Mouse (Mus musculus) lung, postnatal 0 days (tissue): ENCODE results near the gene Alkbh5.
"Not testable (repeated sequence)": the region's sequence is repeated elsewhere in the genome, so short reads cannot be mapped to it uniquely, and the experiment has no call there.

Source experiments
- CTCF ChIP-seq: IDR thresholded peaks from 2 replicates; pipeline ENCODE4 v1.5.1; 2016; ENCODE audit warnings: antibody characterized with exemption, mild to moderate bottlenecking
- EP300 ChIP-seq: IDR thresholded peaks from 2 replicates; pipeline ENCODE4 v1.6.1; 2016; ENCODE audit warnings: antibody characterized with exemption, mild to moderate bottlenecking, control low read depth

- not testable (repeated sequence) for TF ChIP-seq CTCF, EP300
Observed at GRCm38 (mm10) chr11:60543211-60543610, 7.0 kb downstream of the Alkbh5 start.
